Mouse (Mus musculus) intestine, postnatal 0 days (tissue): Measurements from ENCODE around the gene Pip4k2c. TPM values are rescaled to one million over a fixed set of nuclear protein-coding genes. Genes with fewer than 3 reads are reported as not detected.

Source experiments
- ATAC-seq: fragments of 200-750 bp; cut with Nextera tagmentation; 2 replicates; pipeline ENCODE4 v1.8.0; 2017; ENCODE audit warnings: mild to moderate bottlenecking, moderate TSS enrichment, moderate library complexity
- H3K27ac ChIP-seq: fragments of 300-500 bp; sonication (generic); 2 replicates; pipeline ENCODE4 v1.5.1; 2014; ENCODE audit warnings: mild to moderate bottlenecking, low read depth, low read length, moderate library complexity
- H3K27me3 ChIP-seq: fragments of 300-500 bp; sonication (generic); replicated peaks from 2 replicates; pipeline ENCODE4 v1.6.1; 2014; ENCODE audit warnings: low read length, mixed read lengths; ENCODE audit not compliant: control insufficient read depth, insufficient read depth
- H3K36me3 ChIP-seq: fragments of 300-500 bp; sonication (generic); 2 replicates; pipeline ENCODE4 v1.6.1; 2014; ENCODE audit warnings: mild to moderate bottlenecking, moderate library complexity; ENCODE audit not compliant: control insufficient read depth, insufficient read depth
- H3K4me1 ChIP-seq: fragments of 300-500 bp; sonication (generic); replicated peaks from 2 replicates; pipeline ENCODE4 v1.6.1; 2014; ENCODE audit warnings: antibody characterized with exemption, low read length, mixed read lengths; ENCODE audit not compliant: control insufficient read depth, insufficient read depth
- H3K4me2 ChIP-seq: fragments of 300-500 bp; sonication (generic); replicated peaks from 2 replicates; pipeline ENCODE4 v1.6.1; 2014; ENCODE audit warnings: low read depth, mild to moderate bottlenecking, moderate library complexity
- H3K4me3 ChIP-seq: fragments of 300-500 bp; sonication (generic); 2 replicates; pipeline ENCODE4 v1.5.1; 2014; ENCODE audit warnings: low read depth, low read length
- H3K9ac ChIP-seq: fragments of 300-500 bp; sonication (generic); 2 replicates; pipeline ENCODE4 v1.6.1; 2014; ENCODE audit warnings: mild to moderate bottlenecking, low read depth, low read length
- H3K9me3 ChIP-seq: fragments of 300-500 bp; sonication (generic); 2 replicates; pipeline ENCODE4 v1.6.1; 2016; ENCODE audit warnings: mixed run types; ENCODE audit not compliant: control insufficient read depth
- CTCF ChIP-seq: sonication (generic); IDR thresholded peaks from 2 replicates; pipeline ENCODE4 v1.5.1; 2016; ENCODE audit warnings: low read depth, mild to moderate bottlenecking, control low read depth, antibody characterized with exemption, moderate library complexity
- WGBS: fragments of 180-500 bp; shearing (Covaris S2); extraction: QIAGEN DNeasy Blood & Tissue Kit; methylation state at CpG from one replicate; pipeline ENCODE4 v1.1.7; 2014; 5-methylcytosine and 5-hydroxymethylcytosine counted together
- polyA plus RNA-seq: library from polyadenylated mRNA; unstranded; fragments of >200 nt; fragmentation: Nextera tagmentation; extraction: Ambion mirVana; gene quantifications from 2 replicates; pipeline ENCODE4 v1.2.1, GENCODE M21; 2015

Pip4k2c gene
- polyA plus RNA-seq = 43.0 and 47.0 TPM in 2 replicates

- no peak for TF ChIP-seq CTCF
- Histone ChIP-seq H3K27ac (peak within 1 kb of the TSS; percentile 86), H3K36me3 (peaks cover 6% of the 10 kb centered on the region), H3K27me3 (no peaks in the 10 kb centered on the region), H3K4me1 (0 out of 2 replicates have a peak, but pooled peaks cover 5% of the 10 kb centered on the region), H3K4me2 (peak within 1 kb of the TSS; percentile 96), H3K9ac (peak within 1 kb of the TSS; percentile 90), H3K4me3 (peak within 1 kb of the TSS; percentile 90), H3K9me3 (no peaks in the 10 kb centered on the region)
- WGBS = 1% methylated on average over 47 of the region's 47 CpGs
- ATAC-seq = peak; percentile 96
Observed at GRCm38 (mm10) chr10:127211414-127211854, at the start of gene Pip4k2c. Pip4k2c (minus strand) TSS chr10:127211585.

- 83% methylated on average over 8 of the region's 8 CpGs for WGBS
- H3K27me3 ChIP-seq = peaks cover 13% of the 10 kb centered on the region
- H3K36me3 ChIP-seq = no peaks in the 10 kb centered on the region
- no peak overlapping the region for H3K9ac ChIP-seq
- no peak overlapping the region for H3K27ac ChIP-seq
- H3K9me3 ChIP-seq = no peaks in the 10 kb centered on the region
- ATAC-seq = no peak
- H3K4me1 ChIP-seq = no peaks in the 10 kb centered on the region
- H3K4me2 ChIP-seq = no peak overlapping the region
- H3K4me3 ChIP-seq = no peak overlapping the region
- no peak for TF ChIP-seq CTCF
Observed at GRCm38 (mm10) chr10:127258489-127258888, 47.1 kb upstream of the Pip4k2c start.

GRCm38 (mm10) chr10:127257790-127258189, 46.4 kb upstream of the Pip4k2c start:
- no peak overlapping the region for H3K9ac ChIP-seq
- H3K4me1 ChIP-seq = no peaks in the 10 kb centered on the region
- no peak overlapping the region for H3K27ac ChIP-seq
- no peak for TF ChIP-seq CTCF
- no peaks in the 10 kb centered on the region for H3K9me3 ChIP-seq
- no peaks in the 10 kb centered on the region for H3K36me3 ChIP-seq
- H3K4me3 ChIP-seq = no peak overlapping the region
- ATAC-seq = no peak
- 79% methylated on average over 6 of the region's 6 CpGs for WGBS
- H3K27me3 ChIP-seq = peaks cover 8% of the 10 kb centered on the region
- no peak overlapping the region for H3K4me2 ChIP-seq

GRCm38 (mm10) chr10:127255625-127256345, 44.4 kb upstream of the Pip4k2c start:
- Histone ChIP-seq H3K4me1 (no peaks in the 10 kb centered on the region), H3K36me3 (no peaks in the 10 kb centered on the region), H3K4me2 (no peak overlapping the region), H3K4me3 (no peak overlapping the region), H3K27me3 (no peaks in the 10 kb centered on the region), H3K9ac (no peak overlapping the region), H3K27ac (no peak overlapping the region), H3K9me3 (no peaks in the 10 kb centered on the region)
- 20% methylated on average over 14 of the region's 14 CpGs for WGBS
- peak; percentile 73 for ATAC-seq
- TF ChIP-seq CTCF = peak; percentile 24; the same call in 1 of the 2 replicates

GRCm38 (mm10) chr10:127250810-127251209, 39.4 kb upstream of the Pip4k2c start:
- TF ChIP-seq CTCF = no peak
- no peaks in the 10 kb centered on the region for H3K9me3 ChIP-seq
- 79% methylated on average over 5 of the region's 5 CpGs for WGBS
- H3K4me2 ChIP-seq = no peak overlapping the region
- H3K4me3 ChIP-seq = no peak overlapping the region
- H3K4me1 ChIP-seq = no peaks in the 10 kb centered on the region
- no peaks in the 10 kb centered on the region for H3K36me3 ChIP-seq
- no peak for ATAC-seq
- no peak overlapping the region for H3K27ac ChIP-seq
- H3K9ac ChIP-seq = no peak overlapping the region
- no peaks in the 10 kb centered on the region for H3K27me3 ChIP-seq

GRCm38 (mm10) chr10:127238241-127238824, 26.9 kb upstream of the Pip4k2c start:
- Histone ChIP-seq H3K4me1 (no peaks in the 10 kb centered on the region), H3K36me3 (no peaks in the 10 kb centered on the region), H3K4me2 (no peak overlapping the region), H3K9ac (no peak overlapping the region), H3K4me3 (no peak overlapping the region), H3K27me3 (peaks cover 3% of the 10 kb centered on the region; the same call in 1 of the 2 replicates), H3K27ac (no peak overlapping the region), H3K9me3 (no peaks in the 10 kb centered on the region)
- no peak for ATAC-seq
- 61% methylated on average over 18 of the region's 18 CpGs for WGBS
- TF ChIP-seq CTCF = no peak
